Mouse (Mus musculus): Measurements from ENCODE around the gene Akap6. TPM values are rescaled to one million over a fixed set of nuclear protein-coding genes. Genes with fewer than 3 reads are reported as not detected.

Akap6 gene
- total and polyA plus RNA-seq, 3 experiments, result 0.12 to 0.42 (median 0.33) TPM

DNA sequence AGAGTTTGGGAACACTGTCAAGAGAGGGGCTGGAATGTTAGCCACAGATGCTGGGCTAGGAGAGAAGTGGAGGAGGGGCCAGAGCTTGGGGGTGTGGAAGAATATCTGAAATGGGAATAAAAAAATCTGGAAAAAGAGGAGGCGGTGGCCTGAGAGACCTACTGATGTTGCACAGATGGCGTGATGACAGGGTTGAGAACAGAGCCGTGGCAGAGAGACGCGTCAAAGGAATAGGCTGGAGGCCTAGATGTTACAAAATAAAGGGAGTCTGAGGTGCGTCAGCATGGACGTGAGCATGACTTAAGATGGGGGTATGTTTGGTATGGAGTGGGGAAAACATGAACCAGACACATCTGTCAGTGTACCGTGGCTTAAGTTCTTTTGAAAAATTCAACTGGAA is 180.1 kb downstream of the Akap6 start:
- in situ Hi-C loops (cut with MboI; ENCODE audit: low pct_ligation_motif_present, low pct_unique_long_range_greater_than_20kb, low sequenced_read_pairs), result no loop called here
- TF ChIP-seq MAZ (IDR thresholded peaks at IDR 0.05; ENCODE audit: low read depth, low read length), result no peak
- no peak for TF ChIP-seq ETS1 (conservative IDR thresholded peaks at IDR 0.05; ENCODE audit: low read depth, low read length)
- no peak for TF ChIP-seq RAD21 (IDR thresholded peaks at IDR 0.05; ENCODE audit: low read depth, low read length)
- no peak for TF ChIP-seq EP300 (IDR thresholded peaks at IDR 0.05; ENCODE audit: low read length)
- TF ChIP-seq NELFE (IDR thresholded peaks at IDR 0.05; ENCODE audit: low read depth, low read length), result no peak
- no peak overlapping the region for H3K4me2 ChIP-seq (ENCODE audit: insufficient read depth, low read depth, poor library complexity, severe bottlenecking)

DNA sequence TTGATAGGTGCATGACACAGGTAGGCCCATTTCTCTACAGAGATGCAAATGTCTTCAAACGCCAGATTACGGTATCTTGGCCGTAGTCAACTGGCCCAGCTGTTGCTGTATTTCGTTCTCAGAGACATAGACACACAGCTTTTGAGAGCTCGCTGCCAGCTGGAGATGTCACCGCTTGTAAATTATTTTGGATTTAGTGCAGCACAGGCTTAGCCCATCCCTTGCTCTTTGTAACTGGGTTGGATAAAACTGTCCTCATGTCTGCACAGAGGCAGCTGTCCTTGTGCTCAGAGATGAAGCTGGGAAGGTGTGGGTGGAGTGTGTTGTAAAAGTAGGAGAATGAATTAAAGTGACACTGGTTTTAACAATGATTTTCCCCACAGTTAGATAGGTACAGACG is 193.3 kb downstream of the Akap6 start:
- in situ Hi-C loops (cut with MboI; ENCODE audit: low pct_ligation_motif_present, low pct_unique_long_range_greater_than_20kb, low sequenced_read_pairs), result no loop called here
- H3K9me3 ChIP-seq (replicated peaks; ENCODE audit: low read length), result no peaks in the 10 kb centered on the region
- no peak overlapping the region for H3K4me2 ChIP-seq (ENCODE audit: insufficient read depth, low read depth, poor library complexity, severe bottlenecking)
- dilution Hi-C loops (cut with MboI; ENCODE audit: extremely low pct_ligation_motif_present, extremely low pct_unique_long_range_greater_than_20kb, low sequenced_read_pairs), result no loop called here
- no peak overlapping the region for H3K4me3 ChIP-seq (replicated peaks in 1 of 3; ENCODE audit: low read depth in 2 of 3, low read length in 2 of 3, poor library complexity in 1 of 3)
- no peak overlapping the region for H3K9ac ChIP-seq (ENCODE audit: insufficient read depth, low read depth)
- H3K27ac ChIP-seq (ENCODE audit: insufficient read depth, low read depth), result no peak overlapping the region
- DNase-seq (ENCODE audit: extremely low read depth), result no peak
- TF ChIP-seq HCFC1 (IDR thresholded peaks at IDR 0.05; ENCODE audit: low read depth, low read length) (no peak), RAD21 (IDR thresholded peaks at IDR 0.05; ENCODE audit: low read depth, low read length) (no peak), ETS1 (conservative IDR thresholded peaks at IDR 0.05; ENCODE audit: low read depth, low read length) (no peak), TBP (conservative IDR thresholded peaks at IDR 0.05; ENCODE audit: low read depth, low read length) (no peak), EP300 (IDR thresholded peaks at IDR 0.05; ENCODE audit: low read length) (no peak), E2F4 (IDR thresholded peaks at IDR 0.05; ENCODE audit: insufficient replicate concordance, low read depth, low read length) (no peak), CHD2 (IDR thresholded peaks at IDR 0.05; ENCODE audit: low read length) (no peak), MAFK (IDR thresholded peaks at IDR 0.05; ENCODE audit: insufficient replicate concordance, low read length) (no peak), USF1 (IDR thresholded peaks at IDR 0.05; ENCODE audit: low read depth, low read length) (no peak), ZMIZ1 (IDR thresholded peaks at IDR 0.05; ENCODE audit: low read depth, low read length) (no peak), JUND (conservative IDR thresholded peaks at IDR 0.05; ENCODE audit: low read depth, low read length) (no peak), ZNF384 (IDR thresholded peaks at IDR 0.05; ENCODE audit: low read depth, low read length) (no peak), MYC (IDR thresholded peaks at IDR 0.05; ENCODE audit: low read depth, low read length) (no peak)
- no peaks in the 10 kb centered on the region for H3K79me2 ChIP-seq (replicated peaks; ENCODE audit: control insufficient read depth, extremely low read depth, insufficient read depth, poor library complexity, severe bottlenecking)
- no peaks in the 10 kb centered on the region for H3K36me3 ChIP-seq (replicated peaks in 1 of 2; ENCODE audit: control insufficient read depth in 1 of 2, insufficient read depth in 1 of 2, low read length in 1 of 2)
- H3K4me1 ChIP-seq (ENCODE audit: control insufficient read depth in 1 of 2, insufficient read depth in 2 of 2), result peaks cover 0 to 16% of the 10 kb centered on the region in 2 experiments; a peak in 2 of 4 replicates
- no peaks in the 10 kb centered on the region for H3K27me3 ChIP-seq (replicated peaks)

More for the DNA sequence above, 180.1 kb downstream of the Akap6 start:
- no peaks in the 10 kb centered on the region for H3K79me2 ChIP-seq (replicated peaks; ENCODE audit: control insufficient read depth, extremely low read depth, insufficient read depth, poor library complexity, severe bottlenecking)
- H3K27ac ChIP-seq (ENCODE audit: insufficient read depth, low read depth), result no peak overlapping the region
- peaks cover 0 to under 1% of the 10 kb centered on the region in 2 experiments; a peak in 1 of 4 replicates for H3K4me1 ChIP-seq (ENCODE audit: control insufficient read depth in 1 of 2, insufficient read depth in 2 of 2)
- H3K9ac ChIP-seq (ENCODE audit: insufficient read depth, low read depth), result no peak overlapping the region
- no peaks in the 10 kb centered on the region for H3K27me3 ChIP-seq (replicated peaks)
- no peak overlapping the region for H3K4me3 ChIP-seq (replicated peaks in 1 of 3; ENCODE audit: low read depth in 2 of 3, low read length in 2 of 3, poor library complexity in 1 of 3)
- no peaks in the 10 kb centered on the region for H3K36me3 ChIP-seq (replicated peaks in 1 of 2; ENCODE audit: control insufficient read depth in 1 of 2, insufficient read depth in 1 of 2, low read length in 1 of 2)
- dilution Hi-C loops (cut with MboI; ENCODE audit: extremely low pct_ligation_motif_present, extremely low pct_unique_long_range_greater_than_20kb, low sequenced_read_pairs), result no loop called here
- no peaks in the 10 kb centered on the region for H3K9me3 ChIP-seq (replicated peaks; ENCODE audit: low read length)
- no peak for DNase-seq (ENCODE audit: extremely low read depth)
